Mouse (Mus musculus): ENCODE measurements at regions not wholly inside any gene's neighbourhood (a gene's known extent, or its start where the extent isn't known, plus 50 kb on each side); places are given as distances from the start of the nearest gene placed in this dataset.
"Not testable (repeated sequence)": the region's sequence is repeated elsewhere in the genome, so short reads cannot be mapped to it uniquely, and the experiment has no call there.

DNA sequence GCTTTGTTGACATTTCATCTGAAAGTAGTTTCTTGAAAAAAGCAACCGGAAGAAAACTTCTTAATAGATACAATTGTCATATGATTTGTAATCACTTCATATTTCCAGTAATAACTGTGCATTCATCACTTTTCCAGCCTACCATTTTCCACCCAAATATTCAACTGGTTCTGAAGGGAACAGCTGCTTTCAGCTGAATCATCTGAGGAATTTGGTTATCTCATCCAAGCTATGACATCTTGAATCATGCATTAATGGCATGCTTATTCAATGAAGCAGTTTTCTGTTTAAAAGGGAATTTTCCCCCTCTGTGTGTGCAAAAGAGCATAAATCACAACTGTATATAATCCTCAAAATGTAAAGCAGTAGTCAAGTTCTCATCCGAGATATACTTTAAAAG lies 97.2 kb upstream of the Cdk6 start:
- not testable (repeated sequence) for DNase-seq (ENCODE audit: low spot score in 2 of 2)

DNA sequence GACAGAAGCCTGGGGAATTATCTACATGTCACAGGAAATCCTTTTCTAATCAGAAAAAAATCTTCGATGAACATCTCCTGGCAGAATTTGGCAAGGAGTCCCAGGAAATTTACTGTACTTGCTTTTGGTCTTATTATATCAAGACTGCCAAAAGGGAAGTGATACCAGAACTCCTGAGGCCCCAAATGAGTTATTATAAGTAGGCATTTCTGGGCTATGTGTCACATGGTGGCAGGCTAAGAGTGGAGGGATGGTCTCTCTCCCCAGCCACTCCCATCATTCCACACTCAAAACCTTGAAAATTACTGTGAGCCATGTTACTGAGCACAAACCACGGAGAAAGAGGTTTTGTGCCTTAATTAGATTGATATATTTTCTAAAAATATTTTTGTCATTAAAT lies 94.0 kb upstream of the Cdk6 start:
- DNase-seq (ENCODE audit: low spot score in 2 of 2), result no peak

DNA sequence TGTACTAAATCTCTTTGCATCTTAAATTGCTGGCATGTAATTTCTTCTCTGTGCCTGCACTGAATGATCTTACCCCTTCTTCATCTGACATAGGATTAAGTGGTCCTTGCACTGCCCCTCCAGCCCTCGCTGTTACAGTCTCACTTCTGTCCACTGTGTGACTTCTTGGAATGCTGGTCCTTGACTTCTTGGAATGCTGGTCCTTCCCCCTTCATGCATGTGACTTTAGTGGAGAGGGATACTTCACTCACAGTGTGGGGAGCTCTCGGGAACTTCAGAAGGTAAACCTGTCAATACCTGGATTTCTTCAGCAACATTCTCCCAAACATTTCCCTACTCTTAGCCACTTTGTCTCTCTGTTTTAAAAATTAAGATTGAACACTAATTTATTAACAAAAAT lies 91.0 kb upstream of the Cdk6 start:
- no peak for DNase-seq (ENCODE audit: low spot score in 2 of 2)

DNA sequence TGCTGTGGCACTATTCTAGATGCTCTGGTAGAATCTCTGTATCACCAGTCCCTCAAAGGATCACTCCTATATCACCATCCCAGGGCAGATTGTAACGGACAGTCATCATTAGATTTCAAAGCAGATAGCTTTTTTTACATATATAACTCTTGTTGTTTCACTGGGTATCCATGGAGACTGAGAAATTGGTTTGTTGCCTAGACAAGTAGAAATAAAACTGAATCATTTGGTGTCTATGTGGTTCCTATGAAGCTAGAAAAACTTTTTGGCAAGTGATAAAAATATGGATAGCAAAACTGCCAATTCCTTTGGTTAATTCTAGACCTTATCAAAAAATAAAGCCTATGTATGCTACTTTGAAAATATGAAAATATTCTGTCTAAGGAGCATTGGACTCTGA lies 81.0 kb upstream of the Cdk6 start:
- no peak for DNase-seq (ENCODE audit: low spot score in 2 of 2)

DNA sequence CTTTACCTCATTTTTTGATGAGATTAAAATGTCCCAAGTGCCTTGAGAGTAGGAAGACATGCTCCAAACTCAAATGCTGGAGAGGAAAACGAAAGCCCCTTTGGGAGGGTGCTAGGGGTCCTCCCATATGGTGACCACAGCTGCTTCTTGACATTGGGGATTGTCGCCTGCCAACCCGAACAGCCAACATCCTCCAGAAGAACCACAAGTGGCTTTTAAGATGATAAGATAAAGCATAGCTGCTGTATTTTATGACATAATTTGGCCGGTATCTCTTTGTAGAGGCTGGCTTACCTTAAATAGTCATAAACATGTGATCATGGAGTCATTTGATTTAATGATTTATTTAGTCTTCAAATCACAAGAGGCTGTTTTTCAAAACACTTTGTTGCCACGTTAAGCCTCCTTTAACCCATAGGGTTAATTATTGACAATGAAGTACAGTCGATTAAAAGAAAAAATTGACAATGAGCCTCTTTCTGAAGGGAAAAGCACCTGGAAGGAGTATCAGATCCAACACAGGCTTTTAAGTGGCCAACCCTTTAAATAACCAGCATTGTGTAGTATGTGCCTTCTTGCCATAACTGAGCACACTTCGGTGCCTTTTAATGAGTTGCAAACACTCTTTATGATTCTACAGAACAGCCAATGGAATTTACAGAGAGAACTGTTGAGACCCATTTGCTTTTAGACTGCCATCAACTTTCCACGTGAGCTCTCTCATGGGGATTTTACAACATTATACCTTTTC lies 76.1 kb upstream of the Cdk6 start:
- DNase-seq (ENCODE audit: low spot score in 2 of 2), result not testable (repeated sequence)

DNA sequence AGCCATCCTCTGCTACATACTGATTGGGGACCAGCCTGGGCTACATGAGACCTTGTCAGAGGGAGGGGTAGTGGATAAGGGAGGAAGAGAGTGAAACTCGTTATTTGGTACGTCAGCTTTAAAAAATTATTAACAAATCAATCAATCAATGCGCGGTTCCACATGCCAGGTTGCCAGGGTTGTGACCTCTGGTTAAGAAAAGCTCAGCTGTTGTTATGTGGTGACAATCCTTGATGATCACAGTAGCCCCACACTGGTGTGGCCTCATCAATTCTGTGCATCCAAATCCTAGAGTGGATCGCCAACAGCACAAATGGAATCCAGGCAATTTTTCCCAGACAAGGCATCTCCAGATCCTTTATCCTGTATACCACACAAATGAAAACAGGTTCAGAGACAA lies 74.3 kb upstream of the Cdk6 start:
- no peak for DNase-seq (ENCODE audit: low spot score in 2 of 2)

DNA sequence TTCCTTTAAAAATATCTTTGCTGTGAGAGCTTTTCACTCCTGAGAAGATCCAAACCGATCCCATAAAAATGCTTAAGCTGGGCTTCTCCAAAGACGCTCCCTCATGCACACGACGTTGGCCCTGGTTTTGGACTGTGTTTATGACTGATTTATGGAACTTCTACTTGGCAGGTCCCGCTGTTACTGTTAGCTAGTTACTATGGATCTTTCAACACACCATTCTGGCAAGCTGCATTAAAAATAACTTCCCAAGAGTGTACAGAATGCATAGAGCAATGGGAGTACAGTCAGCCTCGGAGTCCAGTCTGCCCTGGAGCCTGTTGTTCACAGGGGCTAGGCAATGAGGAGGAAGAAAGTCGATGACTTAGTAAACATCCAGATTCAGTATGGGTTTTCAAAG lies 71.5 kb upstream of the Cdk6 start:
- no peak for DNase-seq (ENCODE audit: low spot score in 2 of 2)

DNA sequence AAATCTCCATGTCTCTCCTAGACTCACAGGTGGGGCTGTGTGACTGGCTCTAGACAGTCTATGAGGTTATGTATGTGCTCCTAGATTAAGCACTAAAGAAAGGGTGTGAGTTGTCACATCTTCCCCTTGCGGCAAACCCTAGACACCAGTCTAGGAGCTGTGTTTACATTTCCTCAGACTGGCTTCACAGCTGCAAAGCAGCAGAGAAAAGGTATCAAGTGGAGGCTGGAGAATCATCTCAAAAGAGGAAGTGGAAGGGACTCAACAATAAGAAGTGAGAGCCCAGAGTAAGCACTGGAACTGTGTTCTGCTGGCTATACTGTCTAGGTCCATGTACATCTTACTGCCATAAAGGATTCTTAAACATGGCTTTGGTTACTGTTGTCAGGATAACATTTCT lies 68.1 kb upstream of the Cdk6 start:
- not testable (repeated sequence) for DNase-seq (ENCODE audit: low spot score in 2 of 2)

DNA sequence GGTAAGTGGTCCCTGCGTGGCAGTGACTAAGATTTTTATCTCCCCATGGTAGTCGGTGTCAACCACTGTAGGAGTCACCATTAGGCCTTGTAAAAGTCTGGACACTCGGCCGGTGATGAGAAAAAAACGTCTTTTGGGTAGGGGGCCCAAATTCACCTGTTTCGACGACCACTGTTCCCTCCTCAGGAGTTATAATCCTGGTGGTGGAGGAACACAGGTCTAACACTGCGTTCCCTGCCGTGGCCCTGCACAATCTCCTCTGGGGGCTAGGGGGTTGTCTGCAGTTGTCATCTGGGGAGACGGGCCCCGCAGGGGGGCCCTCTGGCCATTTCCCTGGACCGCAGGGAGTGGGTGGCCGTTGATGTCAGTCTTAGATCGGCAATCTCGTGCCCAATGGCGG lies 64.0 kb upstream of the Cdk6 start:
- not testable (repeated sequence) for DNase-seq (ENCODE audit: low spot score in 2 of 2)

DNA sequence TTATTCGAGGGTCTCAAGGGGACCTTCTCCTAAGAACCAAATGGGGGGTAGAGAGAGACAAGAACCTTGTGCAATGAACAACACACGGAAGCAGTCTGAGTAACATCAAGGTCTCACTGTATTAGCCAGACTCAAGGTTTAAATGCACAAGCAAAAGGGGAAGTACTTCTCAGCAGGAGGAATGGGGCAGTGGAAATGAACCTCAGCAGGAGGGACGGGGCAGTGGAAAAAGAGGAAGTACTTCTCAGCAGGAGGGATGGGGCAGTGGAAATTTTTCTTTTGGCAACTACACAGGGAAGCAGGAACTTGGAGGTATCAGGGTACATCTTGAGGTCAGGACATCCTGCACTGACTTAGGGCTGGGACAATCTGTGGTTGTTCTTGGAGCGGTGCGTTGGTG lies 62.3 kb upstream of the Cdk6 start:
- DNase-seq (ENCODE audit: low spot score in 2 of 2), result not testable (repeated sequence)

DNA sequence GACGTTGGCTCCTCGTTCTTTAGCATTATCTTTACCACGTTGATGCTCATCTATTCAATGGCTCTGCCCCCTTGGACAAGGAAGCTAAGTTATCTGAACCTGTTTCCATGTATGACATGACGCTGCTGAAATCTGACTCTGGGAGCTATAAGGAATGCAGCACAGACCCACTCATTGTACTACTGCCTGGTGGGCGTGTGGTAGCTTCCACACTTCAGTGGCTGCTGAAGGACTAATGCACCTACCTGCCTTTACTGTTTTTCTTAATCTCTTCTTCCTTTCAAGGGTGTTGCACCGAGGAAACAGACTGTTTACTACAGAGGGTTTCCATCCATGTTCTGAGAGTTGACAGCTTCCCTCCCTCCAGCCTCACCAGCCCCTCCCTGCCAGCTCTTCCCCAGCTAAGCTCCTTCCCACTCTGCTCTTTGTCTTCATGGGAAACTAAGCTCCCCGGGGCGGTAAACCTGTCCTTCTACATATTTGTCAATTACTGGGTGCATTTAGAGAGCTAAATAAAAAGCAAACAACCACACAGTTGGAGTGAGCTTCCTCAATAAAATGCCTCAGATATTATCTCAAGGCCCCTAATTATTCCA lies 59.3 kb upstream of the Cdk6 start:
- DNase-seq (ENCODE audit: low spot score in 2 of 2), result not testable (repeated sequence)

DNA sequence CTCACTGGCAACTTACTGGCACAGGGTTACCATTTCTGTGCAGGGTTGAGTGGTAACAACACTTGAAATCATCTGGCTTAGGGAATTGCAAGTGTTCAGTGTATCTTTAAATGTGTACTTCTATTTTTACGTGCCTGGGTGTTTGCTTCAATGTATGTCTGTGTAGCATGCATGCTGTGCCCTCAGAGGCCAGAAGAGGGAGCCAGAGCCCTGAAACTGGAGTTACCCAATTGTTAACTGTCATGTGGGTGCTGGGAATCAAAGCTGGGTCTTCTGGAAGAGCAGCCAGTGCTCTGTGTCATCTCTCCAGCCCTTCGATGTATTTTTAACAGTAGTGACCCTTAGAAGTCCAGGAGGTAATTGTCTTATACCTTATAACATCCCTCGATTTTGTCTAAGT lies 58.2 kb upstream of the Cdk6 start:
- DNase-seq (ENCODE audit: low spot score in 2 of 2), result no peak

DNA sequence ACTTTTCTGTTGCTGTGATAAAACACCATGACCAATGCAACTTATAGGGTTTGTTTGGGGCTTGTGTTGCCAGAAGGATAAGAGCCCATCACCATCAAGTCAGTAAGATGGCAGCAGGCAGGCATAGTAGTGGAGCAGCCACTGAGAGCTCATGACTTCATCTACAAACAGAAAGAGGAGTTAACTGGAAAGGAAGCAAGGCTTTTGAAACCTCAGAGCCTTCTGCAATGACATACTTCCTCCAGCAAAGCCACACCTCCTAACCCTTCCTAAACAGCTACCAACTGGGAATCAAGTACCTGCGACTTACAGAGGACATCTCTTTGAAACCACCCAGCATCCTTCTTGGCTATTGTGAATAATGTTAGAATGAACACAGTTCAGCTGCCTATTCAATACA lies 57.0 kb upstream of the Cdk6 start:
- not testable (repeated sequence) for DNase-seq (ENCODE audit: low spot score in 2 of 2)

DNA sequence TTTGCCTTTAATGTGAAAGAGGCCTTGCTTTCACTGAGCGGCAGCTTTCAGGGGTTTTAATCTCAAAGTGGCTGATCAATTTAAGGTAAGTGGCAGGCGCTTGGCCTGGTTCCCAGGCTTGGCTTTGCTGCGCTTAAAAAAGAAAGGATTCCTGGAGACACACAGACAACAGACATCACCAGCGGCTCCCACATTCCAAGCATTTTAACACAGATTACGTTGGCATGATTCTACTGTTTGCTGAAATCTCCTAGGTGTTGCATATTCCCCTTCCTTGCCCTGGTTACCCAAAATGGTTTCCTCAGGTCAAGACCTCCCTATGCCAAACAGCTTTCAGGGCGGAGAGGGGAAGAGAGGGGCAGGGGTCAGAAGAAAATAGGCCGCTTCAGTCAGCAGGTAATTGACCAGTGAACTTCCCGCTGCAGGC lies 51.3 kb upstream of the Cdk6 start:
- DNase-seq (ENCODE audit: low spot score in 2 of 2), result not testable (repeated sequence)
